Mouse (Mus musculus): ENCODE measurements around the gene Reg2. TPM values are rescaled to one million over a fixed set of nuclear protein-coding genes. Genes with fewer than 3 reads are reported as not detected.

Reg2 gene
- not detected for polyA plus RNA-seq (2017; shearing (Covaris generic))

GRCm38 (mm10) chr6:78395323-78395722 is at the start of gene Reg2:
Gene Reg2, plus strand, starts transcription at chr6:78395623.

GRCm38 (mm10) chr6:78370357-78370756 is 25.1 kb upstream of the Reg2 start, which contains the start of gene Reg3b:
Gene Reg3b, plus strand, starts transcription at chr6:78370657.

GRCm38 (mm10) chr6:78378765-78379164 is 16.7 kb upstream of the Reg2 start, which contains the start of gene Reg3d:
Gene Reg3d, minus strand, starts transcription at chr6:78378865.

GRCm38 (mm10) chr6:78380409-78380808 is 15.0 kb upstream of the Reg2 start, which contains the start of gene Reg3a:
Gene Reg3a, plus strand, starts transcription at chr6:78380709.

GRCm38 (mm10) chr6:78422411-78422810 is 27.0 kb downstream of the Reg2 start, which contains the start of gene Reg1:
Gene Reg1, plus strand, starts transcription at chr6:78422711.

Other genes with a start within 250 kb of the Reg2 start
- not detected for gene Reg3b, start 25.0 kb upstream of the Reg2 start, polyA plus RNA-seq (2017; shearing (Covaris generic))
- not detected for gene Reg3d, start 16.8 kb upstream of the Reg2 start, polyA plus RNA-seq (2017; shearing (Covaris generic))
- gene Reg3a, start 14.9 kb upstream of the Reg2 start, polyA plus RNA-seq (2017; shearing (Covaris generic)), result not detected
- not detected for gene Reg1, start 27.1 kb downstream of the Reg2 start, polyA plus RNA-seq (2017; shearing (Covaris generic))
- not detected for gene Reg3g, start 73.2 kb downstream of the Reg2 start, polyA plus RNA-seq (2017; shearing (Covaris generic))